In the genomic region with DNA sequence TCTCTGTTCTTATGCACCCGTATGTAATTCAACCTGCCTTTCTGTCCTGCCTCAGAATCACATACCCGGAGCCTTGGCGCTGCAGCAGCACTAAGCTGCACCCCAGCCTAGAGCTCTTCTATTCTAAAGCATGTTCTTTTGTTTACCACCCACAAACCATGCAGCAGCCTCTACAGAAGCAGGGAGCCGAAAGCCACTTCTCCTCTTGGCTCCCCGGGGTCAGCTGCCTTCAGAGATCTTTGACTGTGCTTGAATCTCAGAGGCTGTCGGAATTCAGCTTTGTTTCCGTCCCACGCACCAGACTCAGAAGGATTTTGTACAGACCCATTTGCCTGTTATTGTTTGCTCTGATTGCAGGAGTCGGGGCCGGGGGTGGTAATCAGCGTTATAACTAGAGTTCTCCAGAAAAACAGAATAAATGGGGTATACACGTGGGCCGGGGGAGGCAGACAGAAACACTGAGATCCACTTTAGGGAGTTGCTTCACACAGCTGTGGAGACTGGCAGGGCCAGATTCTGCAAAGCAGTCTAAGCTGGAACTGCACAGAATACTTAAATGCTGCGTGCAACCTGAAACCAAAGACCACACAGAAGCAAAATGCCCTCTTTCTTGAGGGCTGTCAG, we compare ENCODE assay signal across 8 mouse cellular contexts. TPM values are rescaled to one million over a fixed set of nuclear protein-coding genes. Genes with fewer than 3 reads are reported as not detected.
DNase-seq lines count a peak whose midpoint lies in the region; ATAC-seq lines count a peak whose summit lies in the region.

No protein-coding gene starts in this region.

- H3K9ac ChIP-seq in hindbrain, embryonic 16.5 days (ENCODE audit: low read depth, low read length), result peak overlapping the region; percentile 41

- H3K4me1 ChIP-seq in embryonic facial prominence, embryonic 10.5 days, result peaks cover 32% of the 10 kb centered on the region
- peaks cover 13% of the 10 kb centered on the region for H3K4me1 ChIP-seq in hindbrain, embryonic 16.5 days (ENCODE audit: control insufficient read depth, insufficient read depth, low read depth, low read length)
- peaks cover 19% of the 10 kb centered on the region for H3K4me1 ChIP-seq in midbrain, embryonic 10.5 days

- ATAC-seq in hindbrain, embryonic 16.5 days, result peak; percentile 51; the same call in 1 of the 2 replicates

- peak overlapping the region; percentile 34; the same call in 1 of the 2 replicates for H3K4me3 ChIP-seq in embryonic facial prominence, embryonic 10.5 days
- no peak overlapping the region for H3K4me3 ChIP-seq in hindbrain, embryonic 16.5 days (ENCODE audit: low read length)
- H3K4me3 ChIP-seq in midbrain, embryonic 10.5 days, result peak overlapping the region; percentile 31

- peak overlapping the region; percentile 82 for H3K27ac ChIP-seq in embryonic facial prominence, embryonic 10.5 days (replicated peaks)
- peak overlapping the region; percentile 63; the same call in 1 of the 2 replicates for H3K27ac ChIP-seq in hindbrain, embryonic 16.5 days (ENCODE audit: low read depth, low read length)
- H3K27ac ChIP-seq in midbrain, embryonic 10.5 days (replicated peaks), result peak overlapping the region; percentile 78

- intact Hi-C loops in gastrocnemius, postnatal 36 days (cut with DNase I), result no loop called here

- peak overlapping the region; percentile 44 for H3K4me2 ChIP-seq in hindbrain, embryonic 16.5 days (ENCODE audit: low read length)

- H3K9me3 ChIP-seq in embryonic facial prominence, embryonic 10.5 days, result no peaks in the 10 kb centered on the region
- no peaks in the 10 kb centered on the region for H3K9me3 ChIP-seq in hindbrain, embryonic 16.5 days (ENCODE audit: control insufficient read depth, low read length)
- no peaks in the 10 kb centered on the region for H3K9me3 ChIP-seq in midbrain, embryonic 10.5 days (replicated peaks)

- no peaks in the 10 kb centered on the region for H3K27me3 ChIP-seq in embryonic facial prominence, embryonic 10.5 days (replicated peaks; ENCODE audit: low read depth, poor library complexity, severe bottlenecking)
- H3K27me3 ChIP-seq in hindbrain, embryonic 16.5 days (replicated peaks; ENCODE audit: control insufficient read depth, insufficient read depth, low read length), result no peaks in the 10 kb centered on the region
- H3K27me3 ChIP-seq in midbrain, embryonic 10.5 days (ENCODE audit: low read depth, poor library complexity, severe bottlenecking), result no peaks in the 10 kb centered on the region

- peaks cover 8% of the 10 kb centered on the region; the same call in 1 of the 2 replicates for H3K36me3 ChIP-seq in embryonic facial prominence, embryonic 10.5 days (replicated peaks)
- H3K36me3 ChIP-seq in hindbrain, embryonic 16.5 days (ENCODE audit: control insufficient read depth, insufficient read depth, low read length), result no peaks in the 10 kb centered on the region
- H3K36me3 ChIP-seq in midbrain, embryonic 10.5 days, result 0 out of 2 replicates have a peak, but pooled peaks cover 3% of the 10 kb centered on the region

- WGBS in embryonic facial prominence, embryonic 10.5 days, result 31% methylated on average over 14 of the region's 14 CpGs
- WGBS in hindbrain, embryonic 16.5 days, result 21% methylated on average over 14 of the region's 14 CpGs
- 26% methylated on average over 14 of the region's 14 CpGs for WGBS in midbrain, embryonic 10.5 days

- DNase-seq in R1 (ENCODE audit: low read depth, low spot score), result peak; percentile 32
- peak; percentile 61 for DNase-seq in embryonic facial prominence, embryonic 10.5 days (ENCODE audit: low spot score)
- DNase-seq in midbrain, embryonic 10.5 days (ENCODE audit: low spot score), result peak; percentile 37
- no peak for DNase-seq in cerebellum, postnatal 10 days
- no peak for DNase-seq in gastrocnemius, postnatal 36 days
- DNase-seq in retina, postnatal 1 day, result no peak
- DNase-seq in testis, postnatal 10 days (ENCODE audit: low spot score), result no peak

RNA-seq across cellular contexts. Expression of a gene that starts 8.5 kb away (rescaled TPM):
- 110 and 111 TPM in 2 replicates for polyA plus RNA-seq in embryonic facial prominence, embryonic 10.5 days (2016; fragmentation: Nextera tagmentation; extraction: Ambion mirVana)
- 44.8 and 45.1 TPM in 2 replicates for polyA plus RNA-seq in hindbrain, embryonic 16.5 days (2015; fragmentation: Nextera tagmentation; extraction: Ambion mirVana)
- 79.2 and 83.5 TPM in 2 replicates for polyA plus RNA-seq in midbrain, embryonic 10.5 days (2016; fragmentation: Nextera tagmentation; extraction: Ambion mirVana)
- total RNA-seq in gastrocnemius, postnatal 36 days (2021), result 10 to 100 TPM; 19.7 to 21.4 TPM

RNA-seq across cellular contexts. Expression of a gene that starts 56.1 kb away (rescaled TPM):
- 32.6 and 35.5 TPM in 2 replicates for polyA plus RNA-seq in embryonic facial prominence, embryonic 10.5 days (2016; fragmentation: Nextera tagmentation; extraction: Ambion mirVana)
- polyA plus RNA-seq in hindbrain, embryonic 16.5 days (2015; fragmentation: Nextera tagmentation; extraction: Ambion mirVana), result 34.5 and 35.2 TPM in 2 replicates
- polyA plus RNA-seq in midbrain, embryonic 10.5 days (2016; fragmentation: Nextera tagmentation; extraction: Ambion mirVana), result 33.1 and 37.4 TPM in 2 replicates
- total RNA-seq in gastrocnemius, postnatal 36 days (2021), result 1 to 10 TPM; 7.7 to 8.2 TPM

Comparison
In these comparisons a context has a peak if more than half of its experiments do, and no peak if none do; other contexts are left out.
1. DNase-seq: peak in R1 (single experiment), embryonic facial prominence, embryonic 10.5 days (single experiment) and midbrain, embryonic 10.5 days (single experiment); none in cerebellum, postnatal 10 days (0 of 2), gastrocnemius, postnatal 36 days (0 of 2), retina, postnatal 1 day (single experiment) and testis, postnatal 10 days (single experiment).
2. Peak in every context shown above with its lines, with median percentiles within 50 percentile points of each other: H3K27ac ChIP-seq.